13 mouse cellular contexts compared by ENCODE assay signal in genomic region chr17:45910245-45910644, GRCm38 (mm10).
"Had no signal": no experiment of that assay in that cellular context is flagged by ENCODE, and none has a peak within 500 bp of the region (broad histone marks: within the 10 kb centered on the region; RNA-seq: fewer than 3 reads in every experiment).

No protein-coding gene starts in this region.

- H3K4me3 ChIP-seq: left cerebral cortex, adult 2 months; liver, embryonic 13.5 days had no signal

- H3K36me3 ChIP-seq: liver, embryonic 13.5 days had no signal

- H3K9ac ChIP-seq: liver, embryonic 13.5 days had no signal

- DNase-seq: kidney, postnatal 10 days; kidney, postnatal 36 days; layer of hippocampus, postnatal 36 days; liver, embryonic 13.5 days; lung, adult 2 months; lung, postnatal 14 days; lung, postnatal 4 days; midbrain, embryonic 14.5 days; thymus, adult 2 months; thymus, postnatal 14 days; thymus, postnatal 4 days had no signal

- H3K4me2 ChIP-seq: liver, embryonic 13.5 days; midbrain, embryonic 11.5 days had no signal

- H3K9me3 ChIP-seq: liver, embryonic 13.5 days had no signal

- H3K27me3 ChIP-seq: liver, embryonic 13.5 days had no signal

- H3K4me1 ChIP-seq: liver, embryonic 13.5 days had no signal

- H3K27ac ChIP-seq: left cerebral cortex, adult 2 months; liver, embryonic 13.5 days had no signal
